Mouse (Mus musculus): ENCODE results near the gene Trpv1. TPM values are rescaled to one million over a fixed set of nuclear protein-coding genes. Genes with fewer than 3 reads are reported as not detected.
A peak's percentile ranks its signal among the peaks of the same experiment; 100 is the strongest.

The Trpv1 gene
- polyA plus RNA-seq, 1 experiment from 2014 or later = not detected

GRCm38 (mm10) chr11:73199879-73200278, 34.2 kb upstream of the Trpv1 start:
- Histone ChIP-seq H3K4me1 (replicated peaks; ENCODE audit: control insufficient read depth, insufficient read depth, low read length) (no peaks in the 10 kb centered on the region), H3K9me3 (ENCODE audit: control insufficient read depth, low read length) (no peaks in the 10 kb centered on the region), H3K27ac (ENCODE audit: low read depth, low read length) (no peak overlapping the region), H3K36me3 (ENCODE audit: control insufficient read depth, insufficient read depth, low read length) (no peaks in the 10 kb centered on the region), H3K27me3 (ENCODE audit: control insufficient read depth, insufficient read depth, low read length) (no peaks in the 10 kb centered on the region), H3K9ac (ENCODE audit: low read depth, low read length) (peak overlapping the region; percentile 64), H3K4me2 (replicated peaks; ENCODE audit: low read depth, low read length) (peak overlapping the region; percentile 92), H3K4me3 (ENCODE audit: low read depth, low read length) (peak overlapping the region; percentile 60)
- no peak for DNase-seq (ENCODE audit: low spot score)
- peak; percentile 1; the same call in 1 of the 2 replicates for ATAC-seq (ENCODE audit: low FRiP score)
- WGBS = 5% methylated on average over 12 of the region's 12 CpGs

DNA sequence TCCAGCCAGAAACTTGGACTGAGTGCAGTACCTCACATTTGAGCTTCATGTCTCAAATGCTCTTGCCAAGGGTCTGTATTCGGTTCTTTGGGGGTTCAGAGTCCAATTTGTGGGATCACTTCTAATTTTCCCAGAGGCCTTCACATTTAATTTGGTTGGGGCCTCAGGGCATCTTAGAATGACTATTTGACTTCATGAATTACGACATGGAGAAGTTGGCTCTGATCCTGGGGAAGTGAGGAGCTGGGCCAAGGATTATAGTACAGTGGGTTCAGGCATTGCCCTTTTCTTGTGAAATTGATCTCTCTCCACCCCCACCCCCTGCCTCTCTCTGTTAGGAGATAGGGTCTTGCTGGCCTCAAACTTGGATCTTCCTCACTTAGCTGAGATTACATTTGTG, 33.1 kb upstream of the Trpv1 start:
- Histone ChIP-seq H3K27me3 (ENCODE audit: control insufficient read depth, insufficient read depth, low read length) (no peaks in the 10 kb centered on the region), H3K4me2 (replicated peaks; ENCODE audit: low read depth, low read length) (no peak overlapping the region), H3K36me3 (ENCODE audit: control insufficient read depth, insufficient read depth, low read length) (no peaks in the 10 kb centered on the region), H3K4me1 (replicated peaks; ENCODE audit: control insufficient read depth, insufficient read depth, low read length) (no peaks in the 10 kb centered on the region), H3K27ac (ENCODE audit: low read depth, low read length) (no peak overlapping the region), H3K9ac (ENCODE audit: low read depth, low read length) (no peak overlapping the region), H3K9me3 (ENCODE audit: control insufficient read depth, low read length) (no peaks in the 10 kb centered on the region), H3K4me3 (ENCODE audit: low read depth, low read length) (no peak overlapping the region)
- ATAC-seq (ENCODE audit: low FRiP score) (no peak), DNase-seq (ENCODE audit: low spot score) (no peak)
- 77% methylated on average over 2 of the region's 2 CpGs for WGBS

DNA sequence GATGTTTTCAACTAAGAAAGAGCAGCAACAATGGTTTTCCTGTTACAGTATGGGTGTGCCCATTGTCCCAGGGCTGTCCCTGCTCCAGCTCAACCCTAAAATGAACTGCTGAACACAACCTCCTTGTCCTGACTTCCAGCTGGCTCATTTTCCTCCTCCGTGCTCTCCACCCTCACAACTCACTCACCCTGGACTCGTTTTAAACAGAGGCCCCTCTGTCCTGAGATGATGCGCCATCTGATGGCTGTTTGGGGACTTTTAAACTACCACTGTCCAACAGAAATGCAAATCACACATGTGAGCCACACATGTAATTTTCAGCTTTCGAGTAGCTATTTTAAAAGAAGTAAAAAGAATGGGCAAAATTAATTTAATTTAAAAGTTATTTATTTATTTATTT, 32.5 kb upstream of the Trpv1 start:
- no peaks in the 10 kb centered on the region for H3K27me3 ChIP-seq (ENCODE audit: control insufficient read depth, insufficient read depth, low read length)
- no peak overlapping the region for H3K4me3 ChIP-seq (ENCODE audit: low read depth, low read length)
- no peaks in the 10 kb centered on the region for H3K4me1 ChIP-seq (replicated peaks; ENCODE audit: control insufficient read depth, insufficient read depth, low read length)
- no peak overlapping the region for H3K4me2 ChIP-seq (replicated peaks; ENCODE audit: low read depth, low read length)
- ATAC-seq (ENCODE audit: low FRiP score) = no peak
- no peaks in the 10 kb centered on the region for H3K36me3 ChIP-seq (ENCODE audit: control insufficient read depth, insufficient read depth, low read length)
- no peak overlapping the region for H3K9ac ChIP-seq (ENCODE audit: low read depth, low read length)
- WGBS = 37% methylated on average over 4 of the region's 4 CpGs
- no peak overlapping the region for H3K27ac ChIP-seq (ENCODE audit: low read depth, low read length)
- peak; percentile 22 for DNase-seq (ENCODE audit: low spot score)
- no peaks in the 10 kb centered on the region for H3K9me3 ChIP-seq (ENCODE audit: control insufficient read depth, low read length)

DNA sequence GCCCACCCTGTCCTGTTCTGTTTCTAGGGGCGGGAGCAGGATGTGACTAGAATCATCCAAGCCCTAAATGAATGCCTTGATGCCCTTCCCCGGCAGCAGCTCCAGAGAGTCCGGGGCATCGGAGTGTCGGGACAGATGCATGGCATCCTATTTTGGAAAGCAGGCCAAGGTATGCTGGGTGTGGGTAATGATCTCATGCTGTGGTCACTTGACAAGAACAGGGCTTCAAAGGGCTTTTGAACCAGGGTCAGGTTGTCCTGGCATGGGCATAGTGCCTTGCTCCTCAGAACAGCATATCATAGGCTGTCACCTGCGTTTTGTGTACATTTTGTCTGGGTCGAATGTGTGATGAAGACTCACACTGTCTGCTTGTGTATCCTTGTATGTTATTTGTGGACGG, 30.2 kb upstream of the Trpv1 start:
- H3K27me3 ChIP-seq (ENCODE audit: control insufficient read depth, insufficient read depth, low read length) = no peaks in the 10 kb centered on the region

GRCm38 (mm10) chr11:73205194-73205593, 28.9 kb upstream of the Trpv1 start:
- DNase-seq (ENCODE audit: low spot score) = no peak
- no peak for ATAC-seq (ENCODE audit: low FRiP score)
- Histone ChIP-seq H3K9ac (ENCODE audit: low read depth, low read length) (no peak overlapping the region), H3K4me1 (replicated peaks; ENCODE audit: control insufficient read depth, insufficient read depth, low read length) (no peaks in the 10 kb centered on the region), H3K9me3 (ENCODE audit: control insufficient read depth, low read length) (no peaks in the 10 kb centered on the region), H3K4me2 (replicated peaks; ENCODE audit: low read depth, low read length) (no peak overlapping the region), H3K36me3 (ENCODE audit: control insufficient read depth, insufficient read depth, low read length) (no peaks in the 10 kb centered on the region), H3K4me3 (ENCODE audit: low read depth, low read length) (no peak overlapping the region), H3K27me3 (ENCODE audit: control insufficient read depth, insufficient read depth, low read length) (no peaks in the 10 kb centered on the region), H3K27ac (ENCODE audit: low read depth, low read length) (no peak overlapping the region)
- WGBS = 71% methylated on average over 7 of the region's 7 CpGs

More for the DNA sequence above, 30.2 kb upstream of the Trpv1 start:
- no peak overlapping the region for H3K9ac ChIP-seq (ENCODE audit: low read depth, low read length)
- no peaks in the 10 kb centered on the region for H3K4me1 ChIP-seq (replicated peaks; ENCODE audit: control insufficient read depth, insufficient read depth, low read length)
- ATAC-seq (ENCODE audit: low FRiP score) (no peak), DNase-seq (ENCODE audit: low spot score) (no peak)
- no peaks in the 10 kb centered on the region for H3K9me3 ChIP-seq (ENCODE audit: control insufficient read depth, low read length)
- no peaks in the 10 kb centered on the region for H3K36me3 ChIP-seq (ENCODE audit: control insufficient read depth, insufficient read depth, low read length)
- 87% methylated on average over 8 of the region's 8 CpGs for WGBS
- H3K4me3 ChIP-seq (ENCODE audit: low read depth, low read length) = no peak overlapping the region
- H3K27ac ChIP-seq (ENCODE audit: low read depth, low read length) = no peak overlapping the region
- H3K4me2 ChIP-seq (replicated peaks; ENCODE audit: low read depth, low read length) = no peak overlapping the region

DNA sequence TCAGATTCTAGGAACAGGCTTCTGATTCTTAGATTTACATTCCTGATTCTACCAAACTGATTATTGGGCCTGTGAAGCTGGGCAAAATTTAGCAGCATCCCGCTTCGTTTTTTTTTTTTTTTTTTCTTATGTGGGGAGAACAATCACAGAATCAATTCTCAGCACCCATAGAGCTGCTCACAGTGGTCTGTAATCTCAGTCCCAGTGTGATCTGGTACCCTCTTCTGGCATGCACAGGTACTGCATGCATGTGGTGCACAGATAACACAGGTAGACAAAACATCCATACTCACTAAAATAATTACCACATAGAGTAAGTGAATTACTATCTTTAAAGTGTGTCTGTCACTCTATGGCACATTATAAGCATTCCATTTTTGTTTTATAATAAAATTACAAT, 26.5 kb upstream of the Trpv1 start:
- H3K4me1 ChIP-seq (replicated peaks; ENCODE audit: control insufficient read depth, insufficient read depth, low read length) = no peaks in the 10 kb centered on the region
- ATAC-seq (ENCODE audit: low FRiP score) (no peak), DNase-seq (ENCODE audit: low spot score) (no peak)
- H3K27ac ChIP-seq (ENCODE audit: low read depth, low read length) = no peak overlapping the region
- H3K36me3 ChIP-seq (ENCODE audit: control insufficient read depth, insufficient read depth, low read length) = no peaks in the 10 kb centered on the region
- no peaks in the 10 kb centered on the region for H3K27me3 ChIP-seq (ENCODE audit: control insufficient read depth, insufficient read depth, low read length)
- H3K4me2 ChIP-seq (replicated peaks; ENCODE audit: low read depth, low read length) = no peak overlapping the region
- 69% methylated on average over 2 of the region's 2 CpGs for WGBS
- no peak overlapping the region for H3K4me3 ChIP-seq (ENCODE audit: low read depth, low read length)
- no peak overlapping the region for H3K9ac ChIP-seq (ENCODE audit: low read depth, low read length)
- no peaks in the 10 kb centered on the region for H3K9me3 ChIP-seq (ENCODE audit: control insufficient read depth, low read length)

- no peak overlapping the region for H3K4me2 ChIP-seq (replicated peaks; ENCODE audit: low read depth, low read length)
- 73% methylated on average over 3 of the region's 3 CpGs for WGBS
- no peak for ATAC-seq (ENCODE audit: low FRiP score)
Observed at GRCm38 (mm10) chr11:73213956-73214355, 20.1 kb upstream of the Trpv1 start.

GRCm38 (mm10) chr11:73219671-73220070, 14.4 kb upstream of the Trpv1 start:
- Histone ChIP-seq H3K4me2 (replicated peaks; ENCODE audit: low read depth, low read length) (no peak overlapping the region), H3K27ac (ENCODE audit: low read depth, low read length) (no peak overlapping the region), H3K4me3 (ENCODE audit: low read depth, low read length) (no peak overlapping the region), H3K9me3 (ENCODE audit: control insufficient read depth, low read length) (no peaks in the 10 kb centered on the region), H3K27me3 (ENCODE audit: control insufficient read depth, insufficient read depth, low read length) (no peaks in the 10 kb centered on the region), H3K36me3 (ENCODE audit: control insufficient read depth, insufficient read depth, low read length) (no peaks in the 10 kb centered on the region), H3K9ac (ENCODE audit: low read depth, low read length) (no peak overlapping the region), H3K4me1 (replicated peaks; ENCODE audit: control insufficient read depth, insufficient read depth, low read length) (no peaks in the 10 kb centered on the region)
- DNase-seq (ENCODE audit: low spot score) = no peak
- ATAC-seq (ENCODE audit: low FRiP score) = no peak
- WGBS = 71% methylated on average over 2 of the region's 2 CpGs

More at GRCm38 (mm10) chr11:73213956-73214355, 20.1 kb upstream of the Trpv1 start:
- no peak overlapping the region for H3K27ac ChIP-seq (ENCODE audit: low read depth, low read length)
- no peak for DNase-seq (ENCODE audit: low spot score)
- no peaks in the 10 kb centered on the region for H3K9me3 ChIP-seq (ENCODE audit: control insufficient read depth, low read length)
- H3K36me3 ChIP-seq (ENCODE audit: control insufficient read depth, insufficient read depth, low read length) = no peaks in the 10 kb centered on the region
- H3K4me1 ChIP-seq (replicated peaks; ENCODE audit: control insufficient read depth, insufficient read depth, low read length) = no peaks in the 10 kb centered on the region
- no peak overlapping the region for H3K4me3 ChIP-seq (ENCODE audit: low read depth, low read length)
- H3K27me3 ChIP-seq (ENCODE audit: control insufficient read depth, insufficient read depth, low read length) = no peaks in the 10 kb centered on the region
- no peak overlapping the region for H3K9ac ChIP-seq (ENCODE audit: low read depth, low read length)

DNA sequence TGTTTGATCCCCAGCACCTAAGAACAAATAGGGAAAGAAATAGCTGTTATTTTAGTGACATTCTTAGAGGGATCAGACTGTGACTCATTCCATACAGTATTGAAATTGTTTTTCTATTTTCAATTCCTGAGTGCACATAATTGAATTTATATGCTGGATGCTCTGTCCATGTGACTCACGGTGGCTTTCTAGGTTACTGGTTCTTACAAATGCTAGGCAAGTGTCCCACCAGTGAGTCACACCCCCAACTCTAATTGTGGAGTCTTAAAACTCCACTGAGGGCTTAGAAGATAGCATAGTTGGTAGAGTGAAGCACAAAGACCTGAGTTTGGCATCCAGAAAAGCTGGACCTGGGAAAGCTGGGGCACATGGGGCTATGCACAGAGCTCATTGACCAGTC, 13.4 kb upstream of the Trpv1 start:
- 83% methylated on average over 1 of the region's 1 CpGs for WGBS

More for the DNA sequence above, 13.4 kb upstream of the Trpv1 start:
- Histone ChIP-seq H3K9me3 (ENCODE audit: control insufficient read depth, low read length) (no peaks in the 10 kb centered on the region), H3K9ac (ENCODE audit: low read depth, low read length) (no peak overlapping the region), H3K4me1 (replicated peaks; ENCODE audit: control insufficient read depth, insufficient read depth, low read length) (no peaks in the 10 kb centered on the region), H3K4me2 (replicated peaks; ENCODE audit: low read depth, low read length) (no peak overlapping the region), H3K27me3 (ENCODE audit: control insufficient read depth, insufficient read depth, low read length) (no peaks in the 10 kb centered on the region), H3K27ac (ENCODE audit: low read depth, low read length) (no peak overlapping the region), H3K36me3 (ENCODE audit: control insufficient read depth, insufficient read depth, low read length) (no peaks in the 10 kb centered on the region), H3K4me3 (ENCODE audit: low read depth, low read length) (no peak overlapping the region)
- DNase-seq (ENCODE audit: low spot score) (no peak), ATAC-seq (ENCODE audit: low FRiP score) (no peak)

Data from hindbrain, embryonic 11.5 days (tissue).